Mouse (Mus musculus) cerebellum, adult 9-10 months (tissue): Measurements from ENCODE around the gene Hmg20b.

Experiments
- DNase-seq: peaks from one replicate; pipeline ENCODE4 v3.0.0; 2022

Hmg20b gene

GRCm38 (mm10) chr10:81349961-81350350 lies 324 bp downstream of the Hmg20b start:
- DNase-seq, result peak; percentile 67

GRCm38 (mm10) chr10:81349146-81349545 lies 1.1 kb downstream of the Hmg20b start:
- peak; percentile 50 for DNase-seq

GRCm38 (mm10) chr10:81346453-81347067 lies 3.7 kb downstream of the Hmg20b start:
- peak; percentile 25 for DNase-seq

GRCm38 (mm10) chr10:81345162-81345534 lies 5.1 kb downstream of the Hmg20b start:
- no peak for DNase-seq

GRCm38 (mm10) chr10:81344421-81345161 lies 5.7 kb downstream of the Hmg20b start:
- peak; percentile 47 for DNase-seq

GRCm38 (mm10) chr10:81342686-81343505 lies 7.4 kb downstream of the Hmg20b start, which contains the start of gene Gipc3:
TSS of gene Gipc3 (minus strand) at chr10:81343266.
- no peak for DNase-seq

GRCm38 (mm10) chr10:81341333-81341949 lies 8.8 kb downstream of the Hmg20b start:
- DNase-seq, result peak; percentile 65

GRCm38 (mm10) chr10:81340551-81341332 lies 9.5 kb downstream of the Hmg20b start:
- peak; percentile 32 for DNase-seq

GRCm38 (mm10) chr10:81336558-81336957 lies 13.7 kb downstream of the Hmg20b start:
- no peak for DNase-seq

- DNase-seq, result no peak
Measured at GRCm38 (mm10) chr10:81335393-81336340, 14.6 kb downstream of the Hmg20b start.

GRCm38 (mm10) chr10:81334324-81334723 lies 16.0 kb downstream of the Hmg20b start:
- DNase-seq, result no peak

- no peak for DNase-seq
Measured at GRCm38 (mm10) chr10:81332277-81332676, 18.0 kb downstream of the Hmg20b start.

- no peak for DNase-seq
Measured at GRCm38 (mm10) chr10:81330007-81330406, 20.3 kb downstream of the Hmg20b start.

- peak; percentile 22 for DNase-seq
Measured at GRCm38 (mm10) chr10:81329194-81329975, 20.9 kb downstream of the Hmg20b start.

- no peak for DNase-seq
Measured at GRCm38 (mm10) chr10:81328386-81328785, 21.9 kb downstream of the Hmg20b start, which contains the start of gene Tbxa2r. TSS of gene Tbxa2r (plus strand) at chr10:81328731.

GRCm38 (mm10) chr10:81327959-81328358 lies 22.3 kb downstream of the Hmg20b start:
- no peak for DNase-seq

GRCm38 (mm10) chr10:81326858-81327257 lies 23.4 kb downstream of the Hmg20b start:
- DNase-seq, result no peak

GRCm38 (mm10) chr10:81325781-81326180 lies 24.5 kb downstream of the Hmg20b start:
- DNase-seq, result no peak

GRCm38 (mm10) chr10:81325176-81325575 lies 25.1 kb downstream of the Hmg20b start:
- DNase-seq, result peak; percentile 24
